In genomic region chr8:90369876-90370275, GRCm38 (mm10) we compare ENCODE assay signal across 21 mouse cellular contexts. TPM values are rescaled to one million over a fixed set of nuclear protein-coding genes. Genes with fewer than 3 reads are reported as not detected.
A peak's percentile ranks its signal among the peaks of the same experiment; 100 is the strongest.
DNase-seq lines count a peak whose midpoint lies in the region; ATAC-seq and TF ChIP-seq lines count a peak whose summit lies in the region.
"Had no signal": no experiment of that assay in that cellular context is flagged by ENCODE, and none has a peak within 500 bp of the region (broad histone marks: within the 10 kb centered on the region; RNA-seq: fewer than 3 reads in every experiment).

No protein-coding gene starts in this region.

- no peaks in the 10 kb centered on the region for H3K9me3 ChIP-seq in liver, postnatal 0 days (ENCODE audit: low read length)
- H3K9me3 ChIP-seq in forebrain, embryonic 16.5 days (ENCODE audit: control insufficient read depth, low read length) = no peaks in the 10 kb centered on the region
- H3K9me3 ChIP-seq: heart, embryonic 15.5 days; liver, embryonic 15.5 days; neural tube, embryonic 13.5 days had no signal

- 0 out of 2 replicates have a peak overlapping the region, but pooled peaks have one; percentile 11 for H3K27ac ChIP-seq in liver, postnatal 0 days (ENCODE audit: low read depth)
- H3K27ac ChIP-seq in forebrain, embryonic 16.5 days (ENCODE audit: low read length) = no peak overlapping the region
- H3K27ac ChIP-seq: heart, adult 2 months; heart, embryonic 15.5 days; liver, embryonic 15.5 days; neural tube, embryonic 13.5 days had no signal

- no peak for ATAC-seq in liver, postnatal 0 days
- peak; percentile 42; the same call in 1 of the 2 replicates for ATAC-seq in megakaryocyte progenitor cell, adult 5-6 weeks (replicated peaks; ENCODE audit: poor library complexity)
- no peak for ATAC-seq in forebrain, embryonic 16.5 days
- ATAC-seq: forebrain, embryonic 14.5 days; lung, postnatal 0 days had no signal

- no peaks in the 10 kb centered on the region for H3K36me3 ChIP-seq in liver, postnatal 0 days (replicated peaks; ENCODE audit: insufficient read depth, low read length)
- no peaks in the 10 kb centered on the region for H3K36me3 ChIP-seq in forebrain, embryonic 16.5 days (ENCODE audit: control insufficient read depth, insufficient read depth)
- H3K36me3 ChIP-seq: heart, embryonic 15.5 days; liver, embryonic 15.5 days; neural tube, embryonic 13.5 days had no signal

- H3K4me2 ChIP-seq in liver, postnatal 0 days (ENCODE audit: low read depth, low read length) = no peak overlapping the region
- H3K4me2 ChIP-seq in forebrain, embryonic 16.5 days (ENCODE audit: low read length) = no peak overlapping the region
- H3K4me2 ChIP-seq: heart, embryonic 15.5 days; liver, embryonic 15.5 days; neural tube, embryonic 13.5 days had no signal

- H3K27me3 ChIP-seq in liver, postnatal 0 days (ENCODE audit: insufficient read depth, low read length) = no peaks in the 10 kb centered on the region
- no peaks in the 10 kb centered on the region for H3K27me3 ChIP-seq in forebrain, embryonic 16.5 days (replicated peaks; ENCODE audit: control insufficient read depth, insufficient read depth, low read length)
- H3K27me3 ChIP-seq: heart, embryonic 15.5 days; liver, embryonic 15.5 days; neural tube, embryonic 13.5 days had no signal

- no peak for TF ChIP-seq EP300 in liver, postnatal 0 days (IDR thresholded peaks at IDR 0.05; ENCODE audit: low read depth)

- no peak overlapping the region for H3K9ac ChIP-seq in liver, postnatal 0 days (replicated peaks)
- H3K9ac ChIP-seq in forebrain, embryonic 16.5 days (replicated peaks; ENCODE audit: low read depth, low read length) = no peak overlapping the region
- H3K9ac ChIP-seq: heart, embryonic 15.5 days; liver, embryonic 15.5 days; neural tube, embryonic 13.5 days had no signal

- TF ChIP-seq CTCF in liver, postnatal 0 days (IDR thresholded peaks at IDR 0.05; ENCODE audit: low read depth) = no peak

- no peaks in the 10 kb centered on the region for H3K4me1 ChIP-seq in liver, postnatal 0 days (ENCODE audit: insufficient read depth)
- H3K4me1 ChIP-seq in forebrain, embryonic 16.5 days (replicated peaks; ENCODE audit: control insufficient read depth, insufficient read depth, low read length) = peaks cover 4% of the 10 kb centered on the region
- H3K4me1 ChIP-seq: heart, embryonic 15.5 days; liver, embryonic 15.5 days; neural tube, embryonic 13.5 days had no signal

- 11% methylated on average over 3 of the region's 3 CpGs for WGBS in liver, postnatal 0 days (ENCODE audit: insufficient replicate concordance)
- 48% methylated on average over 3 of the region's 3 CpGs for WGBS in forebrain, embryonic 16.5 days

- no peak overlapping the region for H3K4me3 ChIP-seq in liver, postnatal 0 days (ENCODE audit: low read depth, low read length)
- H3K4me3 ChIP-seq in forebrain, embryonic 16.5 days (replicated peaks; ENCODE audit: low read length) = no peak overlapping the region
- H3K4me3 ChIP-seq: erythroblast, embryonic 14.5 days; heart, adult 2 months; heart, embryonic 15.5 days; liver, embryonic 15.5 days; neural tube, embryonic 13.5 days had no signal

- DNase-seq in liver, postnatal 0 days = no peak
- DNase-seq in liver = no peak
- peak; percentile 85 for DNase-seq in thymus, postnatal 0 days (ENCODE audit: low spot score)
- DNase-seq in kidney, postnatal 14 days = no peak
- no peak for DNase-seq in retina, embryonic 14.5 days (ENCODE audit: low spot score)
- DNase-seq: adrenal gland, postnatal 36 days; cerebellum, adult 8-10 months; gastrocnemius, postnatal 14 days; heart, adult 2 months; kidney, adult 9 months; kidney, postnatal 4 days; midbrain, embryonic 14.5 days; right cerebral cortex, postnatal 25 days had no signal

RNA-seq across cellular contexts. Expression of gene Tox3, which starts 21.7 kb away (rescaled TPM):
- 0.06 and 0.09 TPM in 2 replicates for polyA plus RNA-seq in liver, postnatal 0 days (2015; fragmentation: Nextera tagmentation; extraction: Ambion mirVana)
- not detected in 2 replicates for total RNA-seq in megakaryocyte progenitor cell, adult 5-6 weeks (2015)
- 0.27 TPM in 1 of 2 replicates, not detected in the other for total RNA-seq in megakaryocyte progenitor cell, adult 5-6 weeks (2017)
- polyA plus RNA-seq in thymus, postnatal 0 days (2015; fragmentation: Nextera tagmentation; extraction: Ambion mirVana) = 3.1 and 3.3 TPM in 2 replicates
- polyA plus RNA-seq in forebrain, embryonic 16.5 days (2015; fragmentation: Nextera tagmentation; extraction: Ambion mirVana) = 16.7 and 21.2 TPM in 2 replicates
- polyA plus RNA-seq: erythroblast, embryonic 14.5 days had no signal
